Mouse (Mus musculus) splenic B cell, adult 2 months (primary cell): ENCODE results near the gene Dgkk.
"Not testable (repeated sequence)": the region's sequence is repeated elsewhere in the genome, so short reads cannot be mapped to it uniquely, and the experiment has no call there.

Experiments used
- DNase-seq: peaks from one replicate; pipeline ENCODE4 v3.0.0-alpha.2; 2011; ENCODE audit warnings: low read depth, low spot score
- H3K27me3 ChIP-seq: 2 replicates; pipeline ENCODE4 v1.6.1; 2012; ENCODE audit warnings: mild to moderate bottlenecking, low read length, moderate library complexity, mixed read lengths; ENCODE audit not compliant: control insufficient read depth, poor library complexity, insufficient read depth, severe bottlenecking
- H3K36me3 ChIP-seq: 2 replicates; pipeline ENCODE4 v1.6.1; 2012; ENCODE audit warnings: mild to moderate bottlenecking, low read length, moderate library complexity, mixed read lengths; ENCODE audit not compliant: control insufficient read depth, poor library complexity, insufficient read depth, severe bottlenecking

Gene Dgkk

DNA sequence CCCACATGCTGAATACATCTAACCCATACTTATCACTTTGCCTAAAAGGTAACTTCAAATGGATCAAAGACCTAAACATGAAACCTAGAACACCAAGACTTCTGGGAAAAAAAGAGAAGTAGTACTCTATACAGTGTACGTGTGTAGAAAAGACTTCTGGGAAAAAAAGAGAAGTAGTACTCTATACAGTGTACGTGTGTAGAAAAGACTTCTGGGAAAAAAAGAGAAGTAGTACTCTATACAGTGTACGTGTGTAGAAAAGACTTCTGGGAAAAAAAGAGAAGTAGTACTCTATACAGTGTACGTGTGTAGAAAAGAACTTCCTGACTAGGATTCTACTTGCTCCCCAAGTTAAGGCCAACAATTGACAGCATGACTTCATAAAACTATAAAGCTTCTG, 204.8 kb downstream of the Dgkk start:
- H3K36me3 ChIP-seq, DNase-seq, H3K27me3 ChIP-seq: not testable (repeated sequence)
